Mouse (Mus musculus) stomach, postnatal 0 days (tissue): ENCODE measurements around the gene Sfrp4. TPM values are rescaled to one million over a fixed set of nuclear protein-coding genes. Genes with fewer than 3 reads are reported as not detected.

Experiments
- ATAC-seq: fragments of 200-750 bp; cut with Nextera tagmentation; 2 replicates; pipeline ENCODE4 v1.8.0; 2017; ENCODE audit not compliant: low FRiP score, low TSS enrichment
- DNase-seq: peaks from one replicate; pipeline ENCODE4 v3.0.0-alpha.2; 2016; ENCODE audit warnings: low spot score
- H3K27ac ChIP-seq: fragments of 300-500 bp; sonication (generic); replicated peaks from 2 replicates; pipeline ENCODE4 v1.5.1; 2014; ENCODE audit warnings: mild to moderate bottlenecking, control low read depth
- H3K27me3 ChIP-seq: fragments of 300-500 bp; sonication (generic); 2 replicates; pipeline ENCODE4 v1.6.1; 2014; ENCODE audit warnings: low read length; ENCODE audit not compliant: control insufficient read depth, insufficient read depth
- H3K36me3 ChIP-seq: fragments of 300-500 bp; sonication (generic); 2 replicates; pipeline ENCODE4 v1.6.1; 2014; ENCODE audit warnings: low read length, mixed read lengths; ENCODE audit not compliant: control insufficient read depth, insufficient read depth
- H3K4me1 ChIP-seq: fragments of 300-500 bp; sonication (generic); replicated peaks from 2 replicates; pipeline ENCODE4 v1.6.1; 2014; ENCODE audit warnings: antibody characterized with exemption; ENCODE audit not compliant: control insufficient read depth, insufficient read depth
- H3K4me2 ChIP-seq: fragments of 300-500 bp; sonication (generic); replicated peaks from 2 replicates; pipeline ENCODE4 v1.6.1; 2014; ENCODE audit warnings: low read depth, mild to moderate bottlenecking, control low read depth, moderate library complexity
- H3K4me3 ChIP-seq: fragments of 300-500 bp; sonication (generic); 2 replicates; pipeline ENCODE4 v1.5.1; 2014; ENCODE audit warnings: low read depth, low read length, control low read depth
- H3K9ac ChIP-seq: fragments of 300-500 bp; sonication (generic); 2 replicates; pipeline ENCODE4 v1.6.1; 2014; ENCODE audit warnings: mild to moderate bottlenecking, low read length, control low read depth, mixed read lengths
- H3K9me3 ChIP-seq: fragments of 300-500 bp; sonication (generic); 2 replicates; pipeline ENCODE4 v1.6.1; 2016; ENCODE audit warnings: low read length; ENCODE audit not compliant: control insufficient read depth
- CTCF ChIP-seq: IDR thresholded peaks from 2 replicates; pipeline ENCODE4 v1.5.1; 2016; ENCODE audit warnings: antibody characterized with exemption, low read depth, mild to moderate bottlenecking, moderate library complexity
- EP300 ChIP-seq: optimal IDR thresholded peaks from 2 replicates; pipeline ENCODE3; 2016; ENCODE audit warnings: antibody characterized with exemption
- polyA plus RNA-seq: library from polyadenylated mRNA; unstranded; fragments of >200 nt; fragmentation: Nextera tagmentation; extraction: Ambion mirVana; gene quantifications from 2 replicates; pipeline ENCODE4 v1.2.1, GENCODE M21; 2015

Sfrp4 gene
- polyA plus RNA-seq, 1 experiment from 2014 or later, result 8.4 TPM

DNA sequence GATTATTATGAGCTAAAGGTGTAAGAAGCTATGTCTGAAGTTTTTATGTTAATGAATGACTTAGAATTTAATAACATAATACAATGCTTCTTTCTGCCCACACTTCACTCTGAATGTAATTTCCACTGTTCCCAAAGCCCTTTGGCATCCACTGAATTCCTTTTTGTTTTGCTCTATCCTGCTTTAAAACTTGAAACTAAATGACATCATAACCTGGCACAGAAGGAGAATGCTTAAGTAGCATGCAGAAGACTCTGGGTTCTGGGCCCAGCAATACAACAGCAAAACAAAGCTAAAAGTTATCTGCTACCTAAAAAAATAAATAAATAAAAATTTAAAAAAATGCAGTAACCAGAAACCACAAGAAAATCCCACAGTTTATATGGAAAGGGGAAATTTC, 51.7 kb downstream of the Sfrp4 start:
- H3K27me3 ChIP-seq, result no peaks in the 10 kb centered on the region
- ATAC-seq, result no peak
- no peak overlapping the region for H3K4me2 ChIP-seq
- no peak for DNase-seq
- no peak overlapping the region for H3K4me3 ChIP-seq
- no peak overlapping the region for H3K27ac ChIP-seq
- no peak overlapping the region for H3K9ac ChIP-seq
- no peaks in the 10 kb centered on the region for H3K4me1 ChIP-seq
- no peaks in the 10 kb centered on the region for H3K9me3 ChIP-seq
- no peak for TF ChIP-seq EP300
- TF ChIP-seq CTCF, result no peak
- no peaks in the 10 kb centered on the region for H3K36me3 ChIP-seq

Other genes starting within 250 kb of the Sfrp4 start
- 58.7 and 63.0 TPM in 2 replicates for gene Stard3nl, start 227.3 kb upstream of the Sfrp4 start, polyA plus RNA-seq
- gene Epdr1, start 3.2 kb upstream of the Sfrp4 start, polyA plus RNA-seq, result 13.6 and 14.7 TPM in 2 replicates
- gene Nme8, start 74.7 kb downstream of the Sfrp4 start, polyA plus RNA-seq, result not detected in 2 replicates
- gene Gpr141, start 201.2 kb downstream of the Sfrp4 start, polyA plus RNA-seq, result 0.17 and 0.22 TPM in 2 replicates